Mouse (Mus musculus) left cerebral cortex, adult 8-10 months (tissue): ENCODE data around the gene C2cd2. TPM values are rescaled to one million over a fixed set of nuclear protein-coding genes. Genes with fewer than 3 reads are reported as not detected.
"Not testable (repeated sequence)": the region's sequence is repeated elsewhere in the genome, so short reads cannot be mapped to it uniquely, and the experiment has no call there.

Experiments used
- DNase-seq, 2 experiments: peaks; one replicate each; pipeline ENCODE4 v3.0.0; 2022; ENCODE audit warnings: low spot score in 2 of 2
- total RNA-seq, 4 experiments: library from RNA; stranded (reverse); gene quantifications; 2 replicates each; pipeline ENCODE4 v1.2.4; 2022

Gene C2cd2
- total RNA-seq, 4 experiments from 2014 or later, result 15.5 to 17.0 (median 16.8) TPM

GRCm38 (mm10) chr16:97948836-97949235, 13.6 kb downstream of the C2cd2 start:
- DNase-seq, result no peak

GRCm38 (mm10) chr16:97946993-97947392, 15.4 kb downstream of the C2cd2 start:
- DNase-seq, result not testable (repeated sequence)

GRCm38 (mm10) chr16:97941844-97942243, 20.6 kb downstream of the C2cd2 start:
- DNase-seq, result no peak

- no peak for DNase-seq
Observed at GRCm38 (mm10) chr16:97940471-97940973, 21.9 kb downstream of the C2cd2 start.

GRCm38 (mm10) chr16:97935815-97936214, 26.6 kb downstream of the C2cd2 start:
- DNase-seq, result no peak

GRCm38 (mm10) chr16:97930231-97930630, 32.2 kb downstream of the C2cd2 start:
- DNase-seq, result no peak

GRCm38 (mm10) chr16:97929520-97929919, 32.9 kb downstream of the C2cd2 start:
- no peak for DNase-seq

GRCm38 (mm10) chr16:97927331-97927938, 35.0 kb downstream of the C2cd2 start:
- no peak for DNase-seq

- DNase-seq, result no peak
Observed at GRCm38 (mm10) chr16:97926381-97926780, 36.0 kb downstream of the C2cd2 start.

- DNase-seq, result no peak
Observed at GRCm38 (mm10) chr16:97925760-97926159, 36.6 kb downstream of the C2cd2 start.

GRCm38 (mm10) chr16:97923700-97924099, 38.7 kb downstream of the C2cd2 start:
- no peak for DNase-seq

GRCm38 (mm10) chr16:97922779-97923126, 39.6 kb downstream of the C2cd2 start:
- DNase-seq, result no peak

GRCm38 (mm10) chr16:97921961-97922778, 40.2 kb downstream of the C2cd2 start:
- peak; percentile 72 to 81 for DNase-seq

- no peak for DNase-seq
Observed at GRCm38 (mm10) chr16:97920621-97921020, 41.8 kb downstream of the C2cd2 start.

GRCm38 (mm10) chr16:97919793-97920192, 42.6 kb downstream of the C2cd2 start:
- no peak for DNase-seq

GRCm38 (mm10) chr16:97912873-97913272, 49.5 kb downstream of the C2cd2 start:
- no peak for DNase-seq

GRCm38 (mm10) chr16:97909356-97909755, 53.0 kb downstream of the C2cd2 start:
- no peak for DNase-seq

GRCm38 (mm10) chr16:97907496-97907895, 54.9 kb downstream of the C2cd2 start:
- no peak for DNase-seq

GRCm38 (mm10) chr16:97906337-97906736, 56.1 kb downstream of the C2cd2 start:
- no peak for DNase-seq

GRCm38 (mm10) chr16:97905449-97905991, 56.9 kb downstream of the C2cd2 start:
- DNase-seq, result no peak

GRCm38 (mm10) chr16:97904035-97904434, 58.4 kb downstream of the C2cd2 start:
- no peak for DNase-seq

- DNase-seq, result no peak
Observed at GRCm38 (mm10) chr16:97897346-97898024, 64.9 kb downstream of the C2cd2 start.
